8 mouse cellular contexts compared by ENCODE assay signal in genomic region chr3:62506488-62507205, GRCm38 (mm10). TPM values are rescaled to one million over a fixed set of nuclear protein-coding genes. Genes with fewer than 3 reads are reported as not detected.
A peak's percentile ranks its signal among the peaks of the same experiment; 100 is the strongest.
DNase-seq lines count a peak whose midpoint lies in the region; ATAC-seq and TF ChIP-seq lines count a peak whose summit lies in the region.

Dhx36 (minus strand) TSS chr3:62507004.

- H3K9me3 ChIP-seq in ES-Bruce4 (replicated peaks; ENCODE audit: control insufficient read depth, insufficient read depth, low read length, poor library complexity, severe bottlenecking): no peaks in the 10 kb centered on the region
- no peaks in the 10 kb centered on the region for H3K9me3 ChIP-seq in forebrain, embryonic 13.5 days (replicated peaks)
- H3K9me3 ChIP-seq in liver, postnatal 0 days (ENCODE audit: low read length): no peaks in the 10 kb centered on the region
- H3K9me3 ChIP-seq in neural tube, embryonic 14.5 days (ENCODE audit: control insufficient read depth, low read length): no peaks in the 10 kb centered on the region

- H3K4me1 ChIP-seq in ES-Bruce4 (ENCODE audit: control insufficient read depth, insufficient read depth, low read length): no peaks in the 10 kb centered on the region
- peaks cover 16% of the 10 kb centered on the region for H3K4me1 ChIP-seq in forebrain, embryonic 13.5 days
- H3K4me1 ChIP-seq in liver, postnatal 0 days (ENCODE audit: insufficient read depth): peaks cover 14% of the 10 kb centered on the region
- peaks cover 16% of the 10 kb centered on the region for H3K4me1 ChIP-seq in neural tube, embryonic 14.5 days (ENCODE audit: control insufficient read depth, insufficient read depth, low read length)

- no peak within 1 kb of the TSS for H3K27ac ChIP-seq in ES-Bruce4 (ENCODE audit: insufficient read depth, low read length)
- H3K27ac ChIP-seq in forebrain, embryonic 13.5 days: peak within 1 kb of the TSS; percentile 97
- H3K27ac ChIP-seq in liver, postnatal 0 days (ENCODE audit: low read depth): peak within 1 kb of the TSS; percentile 72
- peak within 1 kb of the TSS; percentile 98 for H3K27ac ChIP-seq in neural tube, embryonic 14.5 days (ENCODE audit: low read depth, low read length)

- H3K27me3 ChIP-seq in ES-Bruce4 (ENCODE audit: control insufficient read depth, insufficient read depth, low read length, poor library complexity, severe bottlenecking): no peaks in the 10 kb centered on the region
- H3K27me3 ChIP-seq in forebrain, embryonic 13.5 days: peaks cover 3% of the 10 kb centered on the region; the same call in 1 of the 2 replicates
- no peaks in the 10 kb centered on the region for H3K27me3 ChIP-seq in liver, postnatal 0 days (ENCODE audit: insufficient read depth, low read length)
- no peaks in the 10 kb centered on the region for H3K27me3 ChIP-seq in neural tube, embryonic 14.5 days (ENCODE audit: control insufficient read depth, insufficient read depth, low read length)

- under 1% methylated on average over 51 of the region's 66 CpGs for whole genome bisulfite sequencing in forebrain, embryonic 13.5 days
- WGBS in large intestine, adult 2 months: under 1% methylated on average over 66 of the region's 66 CpGs
- WGBS in liver, postnatal 0 days (ENCODE audit: insufficient replicate concordance): under 1% methylated on average over 66 of the region's 66 CpGs
- under 1% methylated on average over 66 of the region's 66 CpGs for WGBS in neural tube, embryonic 14.5 days

- intact Hi-C loops in heart, postnatal 10 days (cut with DNase I): no loop called here

- TF ChIP-seq POLR2A in ES-Bruce4 (IDR thresholded peaks at IDR 0.05; ENCODE audit: insufficient read depth, low read length): peak; percentile 37

- TF ChIP-seq EP300 in ES-Bruce4 (IDR thresholded peaks at IDR 0.05; ENCODE audit: insufficient read depth, low read depth, low read length): no peak
- TF ChIP-seq EP300 in liver, postnatal 0 days (IDR thresholded peaks at IDR 0.05; ENCODE audit: low read depth): no peak

- peak within 1 kb of the TSS; percentile 88 for H3K4me3 ChIP-seq in ES-Bruce4 (ENCODE audit: low read depth, low read length)
- peak within 1 kb of the TSS; percentile 89 for H3K4me3 ChIP-seq in forebrain, embryonic 13.5 days
- peak within 1 kb of the TSS; percentile 76 for H3K4me3 ChIP-seq in liver, postnatal 0 days (ENCODE audit: low read depth, low read length)
- H3K4me3 ChIP-seq in neural tube, embryonic 14.5 days (ENCODE audit: low read depth, low read length): peak within 1 kb of the TSS; percentile 97

- peak; percentile 98 for ATAC-seq in cerebellum, adult (ENCODE audit: insufficient number of reproducible peaks, low FRiP score, low TSS enrichment)
- ATAC-seq in forebrain, embryonic 13.5 days: peak; percentile 99
- ATAC-seq in liver, postnatal 0 days: peak; percentile 96
- peak; percentile 100 for ATAC-seq in neural tube, embryonic 14.5 days (ENCODE audit: low read depth)

- peak within 1 kb of the TSS; percentile 72 for H3K4me2 ChIP-seq in forebrain, embryonic 13.5 days
- H3K4me2 ChIP-seq in liver, postnatal 0 days (ENCODE audit: low read depth, low read length): peak within 1 kb of the TSS; percentile 68
- H3K4me2 ChIP-seq in neural tube, embryonic 14.5 days (ENCODE audit: low read depth, low read length): peak within 1 kb of the TSS; percentile 83

- H3K9ac ChIP-seq in ES-Bruce4 (ENCODE audit: low read depth, poor library complexity, severe bottlenecking): peak within 1 kb of the TSS; percentile 96
- peak within 1 kb of the TSS; percentile 91 for H3K9ac ChIP-seq in forebrain, embryonic 13.5 days
- peak within 1 kb of the TSS; percentile 78 for H3K9ac ChIP-seq in liver, postnatal 0 days (replicated peaks)
- H3K9ac ChIP-seq in neural tube, embryonic 14.5 days (replicated peaks; ENCODE audit: low read depth, low read length): peak within 1 kb of the TSS; percentile 95

- DNase-seq in heart, postnatal 10 days: peak; percentile 97 to 99
- DNase-seq in large intestine, adult 2 months (ENCODE audit: low read depth, low spot score): peak; percentile 83
- peak; percentile 96 for DNase-seq in liver, postnatal 0 days
- peak; percentile 98 for DNase-seq in testis, postnatal 10 days (ENCODE audit: low spot score)

- no peak for TF ChIP-seq CTCF in ES-Bruce4 (IDR thresholded peaks at IDR 0.05; ENCODE audit: low read depth, low read length)
- TF ChIP-seq CTCF in liver, postnatal 0 days (IDR thresholded peaks at IDR 0.05; ENCODE audit: low read depth): no peak

- H3K36me3 ChIP-seq in ES-Bruce4 (ENCODE audit: control insufficient read depth, insufficient read depth, low read length, poor library complexity, severe bottlenecking): peaks cover 3% of the 10 kb centered on the region
- no peaks in the 10 kb centered on the region for H3K36me3 ChIP-seq in forebrain, embryonic 13.5 days (ENCODE audit: poor library complexity, severe bottlenecking)
- 0 out of 2 replicates have a peak, but pooled peaks cover 3% of the 10 kb centered on the region for H3K36me3 ChIP-seq in liver, postnatal 0 days (replicated peaks; ENCODE audit: insufficient read depth, low read length)
- no peaks in the 10 kb centered on the region for H3K36me3 ChIP-seq in neural tube, embryonic 14.5 days (ENCODE audit: control insufficient read depth, insufficient read depth, low read length)

RNA-seq across cellular contexts. Expression of gene Dhx36, which starts in this region (rescaled TPM):
- 65.1 and 67.3 TPM in 2 replicates for polyA plus RNA-seq in ES-Bruce4 (2011; ENCODE audit: insufficient read depth, insufficient read length, low read depth, missing spikeins)
- polyA plus RNA-seq in forebrain, embryonic 13.5 days (2015; fragmentation: Nextera tagmentation; extraction: Ambion mirVana): 46.1 and 47.1 TPM in 2 replicates
- 10 to 100 TPM; 23.1 to 24.1 TPM for total RNA-seq in heart, postnatal 10 days (2021)
- 3.0 and 4.0 TPM in 2 replicates for polyA plus RNA-seq in large intestine, adult 2 months (2012; rRNA removed)
- polyA plus RNA-seq in liver, postnatal 0 days (2015; fragmentation: Nextera tagmentation; extraction: Ambion mirVana): 12.0 and 12.4 TPM in 2 replicates
- polyA plus RNA-seq in neural tube, embryonic 14.5 days (2014; fragmentation: Nextera tagmentation; extraction: Ambion mirVana): 63.7 and 64.5 TPM in 2 replicates
